Mouse (Mus musculus): ENCODE measurements at regions not wholly inside any gene's neighbourhood (a gene's known extent, or its start where the extent isn't known, plus 50 kb on each side); places are given as distances from the start of the nearest gene placed in this dataset.
"Not testable (repeated sequence)": the region's sequence is repeated elsewhere in the genome, so short reads cannot be mapped to it uniquely, and the experiment has no call there.

GRCm38 (mm10) chr10:6262029-6262428 is 339.8 kb upstream of the Rgs17 start:
- Histone ChIP-seq H3K36me3 (no peaks in the 10 kb centered on the region), H3K9me3 (no peaks in the 10 kb centered on the region), H3K27me3 (no peaks in the 10 kb centered on the region), H3K4me3 (no peak overlapping the region), H3K27ac (replicated peaks) (no peak overlapping the region), H3K4me1 (no peaks in the 10 kb centered on the region), H3K9ac (replicated peaks) (no peak overlapping the region), H3K4me2 (replicated peaks) (no peak overlapping the region)
- no peak for ATAC-seq (replicated peaks)

- no peaks in the 10 kb centered on the region for H3K27me3 ChIP-seq
- H3K9me3 ChIP-seq: no peaks in the 10 kb centered on the region
- no peaks in the 10 kb centered on the region for H3K4me1 ChIP-seq
Observed at GRCm38 (mm10) chr10:6265662-6266061, 343.5 kb upstream of the Rgs17 start.

GRCm38 (mm10) chr10:6291388-6291787 is 369.2 kb upstream of the Rgs17 start:
- Histone ChIP-seq H3K27ac (replicated peaks) (no peak overlapping the region), H3K36me3 (no peaks in the 10 kb centered on the region), H3K9me3 (no peaks in the 10 kb centered on the region), H3K9ac (replicated peaks) (no peak overlapping the region), H3K4me3 (no peak overlapping the region), H3K27me3 (no peaks in the 10 kb centered on the region), H3K4me2 (replicated peaks) (no peak overlapping the region), H3K4me1 (no peaks in the 10 kb centered on the region)
- WGBS: 68% methylated on average over 1 of the region's 1 CpGs
- ATAC-seq (replicated peaks): no peak

More at GRCm38 (mm10) chr10:6265662-6266061, 343.5 kb upstream of the Rgs17 start:
- H3K4me3 ChIP-seq: no peak overlapping the region
- no peaks in the 10 kb centered on the region for H3K36me3 ChIP-seq
- H3K4me2 ChIP-seq (replicated peaks): no peak overlapping the region
- H3K9ac ChIP-seq (replicated peaks): no peak overlapping the region
- H3K27ac ChIP-seq (replicated peaks): no peak overlapping the region
- no peak for ATAC-seq (replicated peaks)

GRCm38 (mm10) chr10:6296621-6297020 is 374.4 kb upstream of the Rgs17 start:
- Histone ChIP-seq H3K4me1 (no peaks in the 10 kb centered on the region), H3K4me3 (no peak overlapping the region), H3K4me2 (replicated peaks) (no peak overlapping the region), H3K9ac (replicated peaks) (no peak overlapping the region), H3K36me3 (no peaks in the 10 kb centered on the region), H3K9me3 (no peaks in the 10 kb centered on the region), H3K27ac (replicated peaks) (no peak overlapping the region), H3K27me3 (no peaks in the 10 kb centered on the region)
- WGBS: 69% methylated on average over 4 of the region's 4 CpGs
- peak; percentile 72; the same call in 1 of the 2 replicates for ATAC-seq (replicated peaks)

GRCm38 (mm10) chr10:6297796-6298195 is 375.6 kb upstream of the Rgs17 start:
- no peak for ATAC-seq (replicated peaks)
- Histone ChIP-seq H3K4me2 (replicated peaks) (no peak overlapping the region), H3K9me3 (no peaks in the 10 kb centered on the region), H3K9ac (replicated peaks) (no peak overlapping the region), H3K36me3 (no peaks in the 10 kb centered on the region), H3K27ac (replicated peaks) (no peak overlapping the region), H3K27me3 (no peaks in the 10 kb centered on the region), H3K4me3 (no peak overlapping the region), H3K4me1 (no peaks in the 10 kb centered on the region)
- 94% methylated on average over 1 of the region's 1 CpGs for WGBS

GRCm38 (mm10) chr10:6298682-6299081 is 376.5 kb upstream of the Rgs17 start:
- Histone ChIP-seq H3K36me3 (no peaks in the 10 kb centered on the region), H3K4me3 (no peak overlapping the region), H3K9ac (replicated peaks) (no peak overlapping the region), H3K27ac (replicated peaks) (no peak overlapping the region), H3K4me1 (no peaks in the 10 kb centered on the region), H3K9me3 (no peaks in the 10 kb centered on the region), H3K27me3 (no peaks in the 10 kb centered on the region), H3K4me2 (replicated peaks) (no peak overlapping the region)
- ATAC-seq (replicated peaks): peak; percentile 60; the same call in 1 of the 2 replicates
- WGBS: 62% methylated on average over 2 of the region's 2 CpGs

GRCm38 (mm10) chr10:6301514-6301913 is 379.3 kb upstream of the Rgs17 start:
- no peaks in the 10 kb centered on the region for H3K4me1 ChIP-seq
- no peak overlapping the region for H3K4me2 ChIP-seq (replicated peaks)
- ATAC-seq (replicated peaks): no peak

GRCm38 (mm10) chr10:6309351-6309750 is 387.2 kb upstream of the Rgs17 start:
- ATAC-seq (replicated peaks): no peak
- Histone ChIP-seq H3K36me3 (no peaks in the 10 kb centered on the region), H3K9me3 (no peaks in the 10 kb centered on the region), H3K4me2 (replicated peaks) (no peak overlapping the region), H3K4me3 (no peak overlapping the region), H3K9ac (replicated peaks) (no peak overlapping the region), H3K4me1 (no peaks in the 10 kb centered on the region), H3K27ac (replicated peaks) (no peak overlapping the region), H3K27me3 (no peaks in the 10 kb centered on the region)
- WGBS: 94% methylated on average over 2 of the region's 2 CpGs

More at GRCm38 (mm10) chr10:6301514-6301913, 379.3 kb upstream of the Rgs17 start:
- no peak overlapping the region for H3K9ac ChIP-seq (replicated peaks)
- no peak overlapping the region for H3K4me3 ChIP-seq
- no peak overlapping the region for H3K27ac ChIP-seq (replicated peaks)
- no peaks in the 10 kb centered on the region for H3K27me3 ChIP-seq
- no peaks in the 10 kb centered on the region for H3K36me3 ChIP-seq
- no peaks in the 10 kb centered on the region for H3K9me3 ChIP-seq

GRCm38 (mm10) chr10:6341572-6341971 is 416.7 kb upstream of the Oprm1 start:
- no peak overlapping the region for H3K4me2 ChIP-seq (replicated peaks)
- H3K27me3 ChIP-seq: no peaks in the 10 kb centered on the region
- no peak for ATAC-seq (replicated peaks)
- no peak overlapping the region for H3K4me3 ChIP-seq
- no peaks in the 10 kb centered on the region for H3K36me3 ChIP-seq
- no peaks in the 10 kb centered on the region for H3K4me1 ChIP-seq
- no peak overlapping the region for H3K9ac ChIP-seq (replicated peaks)
- no peaks in the 10 kb centered on the region for H3K9me3 ChIP-seq
- 83% methylated on average over 8 of the region's 8 CpGs for WGBS
- H3K27ac ChIP-seq (replicated peaks): no peak overlapping the region

GRCm38 (mm10) chr10:6349216-6349615 is 409.1 kb upstream of the Oprm1 start:
- 93% methylated on average over 14 of the region's 14 CpGs for WGBS
- H3K27ac ChIP-seq (replicated peaks); H3K9me3 ChIP-seq; H3K27me3 ChIP-seq; H3K36me3 ChIP-seq; H3K4me3 ChIP-seq; H3K4me2 ChIP-seq (replicated peaks); H3K4me1 ChIP-seq; ATAC-seq (replicated peaks); H3K9ac ChIP-seq (replicated peaks): not testable (repeated sequence)

GRCm38 (mm10) chr10:6366182-6366581 is 392.1 kb upstream of the Oprm1 start:
- H3K27ac ChIP-seq (replicated peaks): no peak overlapping the region
- no peak overlapping the region for H3K4me3 ChIP-seq
- no peaks in the 10 kb centered on the region for H3K9me3 ChIP-seq
- H3K27me3 ChIP-seq: no peaks in the 10 kb centered on the region
- no peaks in the 10 kb centered on the region for H3K36me3 ChIP-seq
- no peaks in the 10 kb centered on the region for H3K4me1 ChIP-seq
- no peak overlapping the region for H3K9ac ChIP-seq (replicated peaks)
- no peak overlapping the region for H3K4me2 ChIP-seq (replicated peaks)
- WGBS: 81% methylated on average over 4 of the region's 4 CpGs
- no peak for ATAC-seq (replicated peaks)

- Histone ChIP-seq H3K4me2 (replicated peaks) (no peak overlapping the region), H3K4me1 (no peaks in the 10 kb centered on the region), H3K27me3 (no peaks in the 10 kb centered on the region), H3K27ac (replicated peaks) (no peak overlapping the region), H3K4me3 (no peak overlapping the region), H3K36me3 (no peaks in the 10 kb centered on the region), H3K9ac (replicated peaks) (no peak overlapping the region), H3K9me3 (no peaks in the 10 kb centered on the region)
- no peak for ATAC-seq (replicated peaks)
- 92% methylated on average over 2 of the region's 2 CpGs for WGBS
Observed at GRCm38 (mm10) chr10:6371666-6372065, 386.6 kb upstream of the Oprm1 start.

- not testable (repeated sequence) for H3K4me3 ChIP-seq; H3K27ac ChIP-seq (replicated peaks); H3K9me3 ChIP-seq; H3K4me1 ChIP-seq; H3K4me2 ChIP-seq (replicated peaks); H3K27me3 ChIP-seq; H3K36me3 ChIP-seq; H3K9ac ChIP-seq (replicated peaks); ATAC-seq (replicated peaks)
- WGBS: 85% methylated on average over 12 of the region's 12 CpGs
Observed at GRCm38 (mm10) chr10:6417336-6418105, 340.8 kb upstream of the Oprm1 start.
